Mouse (Mus musculus): ENCODE data around the gene Fam129c.
A peak's percentile ranks its signal among the peaks of the same experiment; 100 is the strongest.

The Fam129c gene

GRCm38 (mm10) chr8:71574426-71574825 lies 23.0 kb upstream of the Fam129c start:
- no peak for DNase-seq (ENCODE audit: low read depth, low spot score)

- no peak for DNase-seq (ENCODE audit: low read depth, low spot score)
These were observed 22.4 kb upstream of the Fam129c start for GRCm38 (mm10) chr8:71575020-71575419.

- DNase-seq (ENCODE audit: low read depth, low spot score), result no peak
These were observed 19.5 kb upstream of the Fam129c start for GRCm38 (mm10) chr8:71577856-71578387.

- DNase-seq (ENCODE audit: low read depth, low spot score), result no peak
These were observed 18.4 kb upstream of the Fam129c start for GRCm38 (mm10) chr8:71579009-71579408.

GRCm38 (mm10) chr8:71579476-71579875 lies 18.0 kb upstream of the Fam129c start:
- no peak for DNase-seq (ENCODE audit: low read depth, low spot score)

- DNase-seq (ENCODE audit: low read depth, low spot score), result peak; percentile 50
These were observed 17.2 kb upstream of the Fam129c start for GRCm38 (mm10) chr8:71580201-71580600.

GRCm38 (mm10) chr8:71586891-71587290 lies 10.6 kb upstream of the Fam129c start:
- peak; percentile 71 for DNase-seq (ENCODE audit: low read depth, low spot score)

- no peak for DNase-seq (ENCODE audit: low read depth, low spot score)
These were observed 8.7 kb upstream of the Fam129c start for GRCm38 (mm10) chr8:71588762-71589161.

- no peak for DNase-seq (ENCODE audit: low read depth, low spot score)
These were observed 6.4 kb upstream of the Fam129c start for GRCm38 (mm10) chr8:71591017-71591416.

GRCm38 (mm10) chr8:71591471-71592373 lies 5.7 kb upstream of the Fam129c start, which contains the start of gene Pgls:
TSS of gene Pgls (plus strand) at chr8:71592176.
- peak; percentile 98 for DNase-seq (ENCODE audit: low read depth, low spot score)

- peak; percentile 31 for DNase-seq (ENCODE audit: low read depth, low spot score)
These were observed 4.9 kb upstream of the Fam129c start for GRCm38 (mm10) chr8:71592374-71593170.

- no peak for DNase-seq (ENCODE audit: low read depth, low spot score)
These were observed 3.7 kb upstream of the Fam129c start for GRCm38 (mm10) chr8:71593556-71594323.

GRCm38 (mm10) chr8:71594324-71594722 lies 3.1 kb upstream of the Fam129c start:
- no peak for DNase-seq (ENCODE audit: low read depth, low spot score)

GRCm38 (mm10) chr8:71595862-71596261 lies 1.6 kb upstream of the Fam129c start:
- DNase-seq (ENCODE audit: low read depth, low spot score), result peak; percentile 88

GRCm38 (mm10) chr8:71596384-71596783 lies 1.1 kb upstream of the Fam129c start:
- DNase-seq (ENCODE audit: low read depth, low spot score), result peak; percentile 58

- DNase-seq (ENCODE audit: low read depth, low spot score), result no peak
These were observed 650 bp upstream of the Fam129c start for GRCm38 (mm10) chr8:71596798-71597197.

GRCm38 (mm10) chr8:71598375-71598774 lies 927 bp downstream of the Fam129c start:
- DNase-seq (ENCODE audit: low read depth, low spot score), result no peak

GRCm38 (mm10) chr8:71598841-71599240 lies 1.4 kb downstream of the Fam129c start:
- no peak for DNase-seq (ENCODE audit: low read depth, low spot score)

GRCm38 (mm10) chr8:71601939-71602665 lies 4.7 kb downstream of the Fam129c start:
- DNase-seq (ENCODE audit: low read depth, low spot score), result no peak

GRCm38 (mm10) chr8:71602666-71603334 lies 5.4 kb downstream of the Fam129c start:
- DNase-seq (ENCODE audit: low read depth, low spot score), result peak; percentile 92

Measured in ES-CJ7 (cell line).